Mouse (Mus musculus): ENCODE measurements around the gene Ephb4. TPM values are rescaled to one million over a fixed set of nuclear protein-coding genes. Genes with fewer than 3 reads are reported as not detected.

Ephb4 gene
- polyA plus RNA-seq, 1 experiment from 2014 or later, result 27.3 TPM

DNA sequence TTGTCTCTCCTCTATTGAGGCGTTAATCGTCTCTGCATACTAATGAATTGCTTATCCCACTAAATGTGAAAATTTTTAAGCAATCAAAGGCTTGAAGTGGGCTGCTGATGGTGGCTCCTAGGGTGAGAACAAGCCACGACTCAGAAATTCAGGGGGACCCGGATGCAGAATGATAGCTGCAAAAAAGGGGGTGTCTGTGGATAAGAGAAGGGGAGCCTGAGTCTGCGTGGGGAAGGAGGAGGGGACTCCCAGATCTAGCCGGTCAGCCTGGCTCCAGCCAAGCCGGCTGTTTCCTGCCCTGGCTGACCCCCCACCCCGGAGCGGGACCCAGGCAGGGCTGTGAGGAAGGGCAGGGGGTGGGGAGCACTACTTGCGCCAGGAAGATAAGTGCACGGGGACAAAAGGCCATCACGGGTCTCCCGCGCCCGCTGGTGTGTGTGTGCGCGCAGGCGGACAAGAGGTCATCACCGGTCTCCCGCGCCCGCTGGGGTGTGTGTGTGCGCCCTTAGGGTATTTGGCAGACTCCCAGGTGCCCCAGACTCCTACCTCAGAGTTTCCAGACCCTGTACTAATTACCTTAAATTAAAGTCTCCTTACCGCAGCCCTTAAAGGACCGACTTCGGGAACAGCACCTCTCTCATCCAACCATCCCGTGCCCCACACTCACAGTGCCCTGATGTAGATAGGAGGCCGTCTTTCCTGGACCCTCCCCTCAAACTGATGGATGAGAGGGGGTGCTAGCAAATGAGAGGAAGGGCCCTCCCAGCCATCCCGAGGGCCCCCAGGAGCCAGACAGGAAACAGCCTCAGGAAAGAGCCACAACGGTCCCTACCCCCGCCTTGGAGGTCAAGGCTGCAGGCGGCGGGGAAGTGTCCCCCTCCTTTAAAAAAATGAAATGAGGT, 1.2 kb upstream of the Ephb4 start:
- H3K36me3 ChIP-seq (ENCODE audit: control insufficient read depth, insufficient read depth, low read length), result peaks cover 2% of the 10 kb centered on the region; the same call in 1 of the 2 replicates
- peak; percentile 47; the same call in 1 of the 2 replicates for ATAC-seq (replicated peaks; ENCODE audit: insufficient number of reproducible peaks, low FRiP score, low TSS enrichment)

DNA sequence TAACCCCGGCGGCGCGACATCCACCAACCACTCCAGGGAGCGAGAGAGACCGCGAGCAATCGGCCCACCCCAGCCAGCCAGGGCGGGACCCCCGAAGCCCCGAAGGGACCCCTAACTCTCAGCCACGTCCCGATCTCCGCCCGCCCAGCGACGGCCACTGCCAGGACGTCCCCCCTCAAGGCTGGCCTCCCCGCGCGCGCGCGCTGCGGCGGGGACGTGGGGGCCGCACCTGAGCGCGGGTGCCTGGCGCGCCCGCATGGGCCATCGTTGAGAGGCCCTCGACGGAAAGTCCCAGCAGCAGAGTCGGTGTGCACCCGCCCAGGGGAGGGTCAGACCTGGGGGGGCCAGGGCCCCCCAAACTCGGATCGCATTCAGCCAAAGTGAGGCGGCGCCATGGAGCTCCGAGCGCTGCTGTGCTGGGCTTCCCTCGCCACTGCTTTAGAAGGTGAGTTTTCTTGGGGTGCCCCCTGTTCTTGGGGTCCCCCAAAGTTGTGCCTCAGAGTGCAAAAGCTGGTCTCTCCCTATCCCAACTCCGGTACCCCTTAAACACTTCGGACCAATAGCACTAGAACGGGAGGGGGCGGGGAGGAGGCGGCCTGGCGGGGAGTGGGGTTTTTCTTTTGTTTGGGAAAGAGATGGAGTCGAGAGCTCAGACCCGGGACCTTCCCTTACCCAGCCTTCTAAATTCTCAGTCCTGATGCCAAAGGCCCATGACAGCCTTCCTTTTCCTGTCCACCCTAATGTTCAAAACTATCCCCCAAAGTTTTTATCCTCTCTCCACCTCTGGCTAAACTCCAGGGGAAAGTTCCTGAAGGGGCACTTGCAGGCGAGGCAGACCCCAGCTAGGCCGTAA, 522 bp downstream of the Ephb4 start:
- H3K4me3 ChIP-seq (ENCODE audit: low read depth, low read length), result peak overlapping the region; percentile 78
- under 1% methylated on average over 55 of the region's 55 CpGs for WGBS (ENCODE audit: insufficient replicate concordance)
- peaks cover 25% of the 10 kb centered on the region for H3K4me1 ChIP-seq (ENCODE audit: control insufficient read depth, insufficient read depth, low read length)
- peak overlapping the region; percentile 90 for H3K4me2 ChIP-seq
- H3K27ac ChIP-seq (ENCODE audit: low read depth, low read length), result peak overlapping the region; percentile 96
- peak overlapping the region; percentile 88 for H3K9ac ChIP-seq (ENCODE audit: low read depth, low read length)
- no peaks in the 10 kb centered on the region for H3K27me3 ChIP-seq (ENCODE audit: control insufficient read depth, insufficient read depth, low read length)
- no peaks in the 10 kb centered on the region for H3K9me3 ChIP-seq (replicated peaks; ENCODE audit: control insufficient read depth, low read length)
- H3K36me3 ChIP-seq (ENCODE audit: control insufficient read depth, insufficient read depth, low read length), result peaks cover 17% of the 10 kb centered on the region
- ATAC-seq (replicated peaks; ENCODE audit: insufficient number of reproducible peaks, low FRiP score, low TSS enrichment), result peak; percentile 46

More for the DNA sequence above, 1.2 kb upstream of the Ephb4 start:
- Histone ChIP-seq H3K27ac (ENCODE audit: low read depth, low read length) (peak overlapping the region; percentile 96), H3K27me3 (ENCODE audit: control insufficient read depth, insufficient read depth, low read length) (no peaks in the 10 kb centered on the region), H3K9ac (ENCODE audit: low read depth, low read length) (peak overlapping the region; percentile 88), H3K4me3 (ENCODE audit: low read depth, low read length) (peak overlapping the region; percentile 78), H3K9me3 (replicated peaks; ENCODE audit: control insufficient read depth, low read length) (no peaks in the 10 kb centered on the region), H3K4me2 (peak overlapping the region; percentile 90), H3K4me1 (ENCODE audit: control insufficient read depth, insufficient read depth, low read length) (peaks cover 25% of the 10 kb centered on the region)
- under 1% methylated on average over 33 of the region's 33 CpGs for WGBS (ENCODE audit: insufficient replicate concordance)

DNA sequence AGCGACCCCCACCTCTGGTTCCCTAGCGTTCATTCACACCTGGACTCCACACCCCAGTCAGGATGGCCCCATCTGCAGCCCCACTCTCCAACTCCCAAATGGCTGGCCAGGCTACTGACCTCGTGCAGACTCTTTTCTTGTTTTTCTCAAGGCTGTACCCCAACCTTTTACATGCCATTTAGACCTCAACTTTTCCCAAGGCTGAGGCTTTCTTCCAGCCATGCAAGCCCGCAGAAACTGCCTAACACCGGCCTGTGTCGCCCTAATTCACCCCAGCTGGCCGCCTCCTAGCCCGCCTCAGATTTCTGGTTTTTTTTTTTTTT, 1.1 kb downstream of the Ephb4 start:
- Histone ChIP-seq H3K9ac (ENCODE audit: low read depth, low read length) (peak overlapping the region; percentile 88), H3K4me1 (ENCODE audit: control insufficient read depth, insufficient read depth, low read length) (peaks cover 24% of the 10 kb centered on the region), H3K27me3 (ENCODE audit: control insufficient read depth, insufficient read depth, low read length) (no peaks in the 10 kb centered on the region), H3K9me3 (replicated peaks; ENCODE audit: control insufficient read depth, low read length) (no peaks in the 10 kb centered on the region), H3K4me2 (peak overlapping the region; percentile 90), H3K4me3 (ENCODE audit: low read depth, low read length) (peak overlapping the region; percentile 78), H3K36me3 (ENCODE audit: control insufficient read depth, insufficient read depth, low read length) (peaks cover 19% of the 10 kb centered on the region), H3K27ac (ENCODE audit: low read depth, low read length) (peak overlapping the region; percentile 96)
- WGBS (ENCODE audit: insufficient replicate concordance), result 4% methylated on average over 8 of the region's 8 CpGs
- ATAC-seq (replicated peaks; ENCODE audit: insufficient number of reproducible peaks, low FRiP score, low TSS enrichment), result no peak

GRCm38 (mm10) chr5:137351394-137351793, 1.5 kb downstream of the Ephb4 start:
- Histone ChIP-seq H3K27ac (ENCODE audit: low read depth, low read length) (peak overlapping the region; percentile 96), H3K4me2 (peak overlapping the region; percentile 90), H3K4me3 (ENCODE audit: low read depth, low read length) (peak overlapping the region; percentile 78), H3K4me1 (ENCODE audit: control insufficient read depth, insufficient read depth, low read length) (peaks cover 22% of the 10 kb centered on the region), H3K9ac (ENCODE audit: low read depth, low read length) (peak overlapping the region; percentile 88), H3K9me3 (replicated peaks; ENCODE audit: control insufficient read depth, low read length) (no peaks in the 10 kb centered on the region), H3K36me3 (ENCODE audit: control insufficient read depth, insufficient read depth, low read length) (peaks cover 23% of the 10 kb centered on the region), H3K27me3 (ENCODE audit: control insufficient read depth, insufficient read depth, low read length) (no peaks in the 10 kb centered on the region)
- ATAC-seq (replicated peaks; ENCODE audit: insufficient number of reproducible peaks, low FRiP score, low TSS enrichment), result no peak
- WGBS (ENCODE audit: insufficient replicate concordance), result 16% methylated on average over 4 of the region's 4 CpGs

DNA sequence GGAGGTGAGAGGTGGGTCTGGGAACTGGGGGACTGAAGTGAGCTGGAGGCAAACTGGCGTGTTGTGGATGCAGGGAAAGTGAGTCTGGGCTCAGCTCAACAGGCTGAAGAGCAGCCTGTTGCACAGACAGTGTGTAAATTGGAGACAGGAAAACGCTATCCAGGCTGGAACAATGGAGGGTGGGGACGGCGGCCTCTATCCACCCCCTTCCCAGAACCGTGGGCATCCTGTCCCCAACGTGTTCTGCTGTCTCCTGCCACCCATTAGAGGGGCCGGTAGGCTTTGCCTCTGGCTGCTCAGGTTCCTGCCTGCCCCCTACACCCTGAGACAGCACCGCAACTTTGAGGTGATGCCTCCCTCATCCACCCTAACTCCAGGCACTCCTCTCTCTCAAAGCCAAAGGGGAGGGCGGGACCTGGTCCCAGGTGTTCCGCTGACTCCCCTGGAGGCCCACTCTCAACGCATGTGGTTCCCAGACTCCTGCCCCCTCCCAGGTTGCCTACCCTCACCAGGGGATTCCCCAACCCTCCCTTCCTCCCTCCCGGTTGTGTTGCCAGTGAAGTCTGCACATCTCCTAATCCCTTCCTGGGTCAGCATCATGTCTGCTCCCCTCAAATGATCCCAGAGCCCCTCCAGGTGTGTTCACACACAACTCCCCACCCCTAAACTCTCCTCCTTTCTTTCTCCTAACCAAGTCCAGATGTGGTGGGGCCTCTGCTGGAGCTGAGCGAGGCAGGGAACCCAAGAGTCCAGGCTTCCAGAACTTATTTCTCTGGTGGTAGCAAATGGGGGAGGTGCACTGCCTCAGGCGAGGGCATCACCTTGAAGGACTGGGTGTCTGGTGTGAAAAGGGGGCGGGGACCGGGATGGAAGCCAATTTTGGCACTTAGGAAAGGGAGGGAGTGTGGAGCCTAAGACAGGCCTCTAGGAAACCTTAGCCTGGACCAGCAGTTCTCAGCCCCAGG, 2.4 kb downstream of the Ephb4 start:
- Histone ChIP-seq H3K9me3 (replicated peaks; ENCODE audit: control insufficient read depth, low read length) (no peaks in the 10 kb centered on the region), H3K4me1 (ENCODE audit: control insufficient read depth, insufficient read depth, low read length) (peaks cover 19% of the 10 kb centered on the region), H3K27ac (ENCODE audit: low read depth, low read length) (peak overlapping the region; percentile 96), H3K36me3 (ENCODE audit: control insufficient read depth, insufficient read depth, low read length) (peaks cover 28% of the 10 kb centered on the region), H3K4me3 (ENCODE audit: low read depth, low read length) (peak overlapping the region; percentile 78), H3K4me2 (peak overlapping the region; percentile 90), H3K9ac (ENCODE audit: low read depth, low read length) (peak overlapping the region; percentile 88), H3K27me3 (ENCODE audit: control insufficient read depth, insufficient read depth, low read length) (no peaks in the 10 kb centered on the region)
- ATAC-seq (replicated peaks; ENCODE audit: insufficient number of reproducible peaks, low FRiP score, low TSS enrichment), result no peak
- WGBS (ENCODE audit: insufficient replicate concordance), result 14% methylated on average over 16 of the region's 16 CpGs

- no peak overlapping the region for H3K4me3 ChIP-seq (ENCODE audit: low read depth, low read length)
Measured at GRCm38 (mm10) chr5:137354091-137354490, 4.2 kb downstream of the Ephb4 start.

DNA sequence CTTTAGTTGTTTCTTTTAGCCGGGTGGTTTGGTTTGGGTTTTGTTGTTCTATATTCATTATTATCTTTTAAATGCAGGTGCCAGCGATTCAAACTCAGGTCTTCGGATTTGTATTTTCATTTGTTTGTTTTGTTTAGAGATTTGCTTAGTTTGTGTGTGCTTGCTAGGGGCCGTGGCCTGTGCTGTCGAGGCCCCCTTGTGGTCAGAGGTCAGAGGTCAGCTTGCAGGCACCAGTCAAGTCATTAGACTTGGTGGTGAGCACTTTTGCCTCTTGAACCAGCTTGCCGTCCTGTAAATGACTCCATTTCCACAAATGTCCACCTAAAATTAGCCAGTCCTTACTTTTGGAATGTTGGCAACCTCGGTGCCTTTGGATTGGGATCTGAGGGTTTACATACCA, 8.5 kb downstream of the Ephb4 start:
- peaks cover 66% of the 10 kb centered on the region for H3K36me3 ChIP-seq (ENCODE audit: control insufficient read depth, insufficient read depth, low read length)
- H3K27me3 ChIP-seq (ENCODE audit: control insufficient read depth, insufficient read depth, low read length), result no peaks in the 10 kb centered on the region
- H3K27ac ChIP-seq (ENCODE audit: low read depth, low read length), result no peak overlapping the region
- H3K4me3 ChIP-seq (ENCODE audit: low read depth, low read length), result no peak overlapping the region
- no peaks in the 10 kb centered on the region for H3K9me3 ChIP-seq (replicated peaks; ENCODE audit: control insufficient read depth, low read length)
- ATAC-seq (replicated peaks; ENCODE audit: insufficient number of reproducible peaks, low FRiP score, low TSS enrichment), result no peak
- 37% methylated on average over 7 of the region's 7 CpGs for whole genome bisulfite sequencing (ENCODE audit: insufficient replicate concordance)
- no peak overlapping the region for H3K4me2 ChIP-seq
- H3K4me1 ChIP-seq (ENCODE audit: control insufficient read depth, insufficient read depth, low read length), result no peaks in the 10 kb centered on the region
- H3K9ac ChIP-seq (ENCODE audit: low read depth, low read length), result no peak overlapping the region

More at GRCm38 (mm10) chr5:137354091-137354490, 4.2 kb downstream of the Ephb4 start:
- Histone ChIP-seq H3K4me1 (ENCODE audit: control insufficient read depth, insufficient read depth, low read length) (peaks cover 17% of the 10 kb centered on the region), H3K27me3 (ENCODE audit: control insufficient read depth, insufficient read depth, low read length) (no peaks in the 10 kb centered on the region), H3K9me3 (replicated peaks; ENCODE audit: control insufficient read depth, low read length) (no peaks in the 10 kb centered on the region), H3K4me2 (peak overlapping the region; percentile 16; the same call in 1 of the 2 replicates), H3K9ac (ENCODE audit: low read depth, low read length) (no peak overlapping the region), H3K36me3 (ENCODE audit: control insufficient read depth, insufficient read depth, low read length) (peaks cover 32% of the 10 kb centered on the region), H3K27ac (ENCODE audit: low read depth, low read length) (no peak overlapping the region)
- 78% methylated on average over 17 of the region's 17 CpGs for WGBS (ENCODE audit: insufficient replicate concordance)
- ATAC-seq (replicated peaks; ENCODE audit: insufficient number of reproducible peaks, low FRiP score, low TSS enrichment), result no peak

DNA sequence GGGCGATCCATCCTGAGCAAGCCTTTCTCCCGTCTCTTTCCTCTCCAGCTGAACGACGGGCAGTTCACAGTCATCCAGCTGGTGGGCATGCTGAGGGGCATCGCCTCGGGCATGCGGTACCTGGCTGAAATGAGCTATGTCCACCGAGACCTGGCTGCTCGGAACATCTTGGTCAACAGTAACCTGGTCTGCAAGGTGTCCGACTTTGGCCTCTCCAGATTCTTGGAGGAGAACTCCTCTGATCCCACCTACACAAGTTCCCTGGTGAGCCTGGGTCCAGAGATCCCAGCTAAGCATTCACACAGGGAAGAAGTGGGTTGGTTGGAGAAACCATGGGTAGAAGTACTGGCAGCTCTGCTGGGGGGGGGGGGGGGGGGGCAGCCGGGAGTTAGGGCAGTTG, 19.8 kb downstream of the Ephb4 start:
- Histone ChIP-seq H3K27me3 (ENCODE audit: control insufficient read depth, insufficient read depth, low read length) (no peaks in the 10 kb centered on the region), H3K4me3 (ENCODE audit: low read depth, low read length) (no peak overlapping the region), H3K27ac (ENCODE audit: low read depth, low read length) (no peak overlapping the region), H3K9ac (ENCODE audit: low read depth, low read length) (no peak overlapping the region), H3K4me2 (no peak overlapping the region), H3K9me3 (replicated peaks; ENCODE audit: control insufficient read depth, low read length) (no peaks in the 10 kb centered on the region), H3K36me3 (ENCODE audit: control insufficient read depth, insufficient read depth, low read length) (peaks cover 80% of the 10 kb centered on the region), H3K4me1 (ENCODE audit: control insufficient read depth, insufficient read depth, low read length) (no peaks in the 10 kb centered on the region)
- 88% methylated on average over 11 of the region's 11 CpGs for WGBS (ENCODE audit: insufficient replicate concordance)
- no peak for ATAC-seq (replicated peaks; ENCODE audit: insufficient number of reproducible peaks, low FRiP score, low TSS enrichment)

Measured in heart, embryonic 11.5 days (tissue).